9 mouse cellular contexts compared by ENCODE assay signal in the genomic region with DNA sequence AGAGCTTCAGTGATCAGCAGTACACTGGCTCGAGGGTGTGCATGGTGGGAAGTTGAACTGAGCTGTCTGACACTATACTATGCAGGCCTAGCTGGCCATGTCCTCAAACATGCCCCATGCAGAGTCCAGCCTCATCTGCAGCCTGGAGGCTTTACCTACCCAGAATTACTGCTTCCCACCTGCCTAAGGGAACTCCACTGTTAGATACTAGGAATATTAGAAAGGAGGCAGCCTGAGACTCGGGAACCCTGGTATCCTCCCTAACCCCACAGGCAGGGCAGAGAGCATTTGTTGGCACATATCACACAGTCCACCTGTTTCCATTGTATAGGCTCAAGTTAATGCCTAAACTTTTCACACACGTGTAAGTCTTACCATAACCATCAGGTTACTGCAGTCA. TPM values are rescaled to one million over a fixed set of nuclear protein-coding genes. Genes with fewer than 3 reads are reported as not detected.
DNase-seq lines count a peak whose midpoint lies in the region; ATAC-seq lines count a peak whose summit lies in the region.
"Had no signal": no experiment of that assay in that cellular context is flagged by ENCODE, and none has a peak within 500 bp of the region (broad histone marks: within the 10 kb centered on the region; RNA-seq: fewer than 3 reads in every experiment).

No protein-coding gene starts in this region.

- H3K4me2 ChIP-seq in hindbrain, embryonic 11.5 days (replicated peaks; ENCODE audit: low read depth, low read length), result no peak overlapping the region
- no peak overlapping the region for H3K4me2 ChIP-seq in embryonic facial prominence, embryonic 13.5 days
- no peak overlapping the region for H3K4me2 ChIP-seq in hindbrain, embryonic 15.5 days
- no peak overlapping the region for H3K4me2 ChIP-seq in midbrain, embryonic 13.5 days (replicated peaks)

- no peak overlapping the region for H3K27ac ChIP-seq in hindbrain, embryonic 11.5 days (ENCODE audit: low read depth, low read length)
- no peak overlapping the region for H3K27ac ChIP-seq in hindbrain, embryonic 10.5 days
- H3K27ac ChIP-seq in embryonic facial prominence, embryonic 13.5 days, result no peak overlapping the region
- no peak overlapping the region for H3K27ac ChIP-seq in hindbrain, embryonic 15.5 days (replicated peaks)
- H3K27ac ChIP-seq in midbrain, embryonic 13.5 days, result no peak overlapping the region

- H3K36me3 ChIP-seq in hindbrain, embryonic 11.5 days (ENCODE audit: control insufficient read depth, insufficient read depth, low read length), result no peaks in the 10 kb centered on the region
- peaks cover 20% of the 10 kb centered on the region for H3K36me3 ChIP-seq in hindbrain, embryonic 10.5 days
- peaks cover 15% of the 10 kb centered on the region for H3K36me3 ChIP-seq in embryonic facial prominence, embryonic 13.5 days
- H3K36me3 ChIP-seq in hindbrain, embryonic 15.5 days, result peaks cover 6% of the 10 kb centered on the region; the same call in 1 of the 2 replicates
- peaks cover 15% of the 10 kb centered on the region for H3K36me3 ChIP-seq in midbrain, embryonic 13.5 days

- no peaks in the 10 kb centered on the region for H3K9me3 ChIP-seq in hindbrain, embryonic 11.5 days (ENCODE audit: control insufficient read depth, low read length)
- no peaks in the 10 kb centered on the region for H3K9me3 ChIP-seq in hindbrain, embryonic 10.5 days
- H3K9me3 ChIP-seq in embryonic facial prominence, embryonic 13.5 days, result no peaks in the 10 kb centered on the region
- H3K9me3 ChIP-seq in hindbrain, embryonic 15.5 days, result no peaks in the 10 kb centered on the region
- no peaks in the 10 kb centered on the region for H3K9me3 ChIP-seq in midbrain, embryonic 13.5 days

- 53% methylated on average over 3 of the region's 3 CpGs for WGBS in hindbrain, embryonic 11.5 days
- WGBS in hindbrain, embryonic 10.5 days, result 54% methylated on average over 3 of the region's 3 CpGs
- 53% methylated on average over 3 of the region's 3 CpGs for WGBS in embryonic facial prominence, embryonic 13.5 days
- 53% methylated on average over 3 of the region's 3 CpGs for WGBS in hindbrain, embryonic 15.5 days
- WGBS in midbrain, embryonic 13.5 days, result 55% methylated on average over 3 of the region's 3 CpGs

- peak; percentile 50 for ATAC-seq in hindbrain, embryonic 11.5 days (ENCODE audit: low FRiP score)
- ATAC-seq in embryonic facial prominence, embryonic 13.5 days (ENCODE audit: insufficient number of reproducible peaks, insufficient read depth, low FRiP score, low TSS enrichment, low read depth), result 0 out of 2 replicates have a peak, but pooled peaks have one; percentile 1
- peak; percentile 46 for ATAC-seq in hindbrain, embryonic 15.5 days (ENCODE audit: low FRiP score, low read depth)
- ATAC-seq in midbrain, embryonic 13.5 days, result peak; percentile 30

- no peak overlapping the region for H3K4me3 ChIP-seq in hindbrain, embryonic 11.5 days (ENCODE audit: low read depth, low read length)
- H3K4me3 ChIP-seq in hindbrain, embryonic 10.5 days, result no peak overlapping the region
- H3K4me3 ChIP-seq in embryonic facial prominence, embryonic 13.5 days, result no peak overlapping the region
- H3K4me3 ChIP-seq in hindbrain, embryonic 15.5 days, result no peak overlapping the region
- no peak overlapping the region for H3K4me3 ChIP-seq in midbrain, embryonic 13.5 days (replicated peaks)

- no peak overlapping the region for H3K9ac ChIP-seq in hindbrain, embryonic 11.5 days (ENCODE audit: low read depth, low read length)
- no peak overlapping the region for H3K9ac ChIP-seq in embryonic facial prominence, embryonic 13.5 days
- H3K9ac ChIP-seq in hindbrain, embryonic 15.5 days, result no peak overlapping the region
- H3K9ac ChIP-seq in midbrain, embryonic 13.5 days (replicated peaks), result no peak overlapping the region

- no peaks in the 10 kb centered on the region for H3K4me1 ChIP-seq in hindbrain, embryonic 11.5 days (replicated peaks; ENCODE audit: control insufficient read depth, insufficient read depth, low read length)
- H3K4me1 ChIP-seq in hindbrain, embryonic 10.5 days (replicated peaks), result peaks cover 21% of the 10 kb centered on the region
- H3K4me1 ChIP-seq in embryonic facial prominence, embryonic 13.5 days, result peaks cover 14% of the 10 kb centered on the region
- H3K4me1 ChIP-seq in hindbrain, embryonic 15.5 days (replicated peaks), result peaks cover 16% of the 10 kb centered on the region
- peaks cover 20% of the 10 kb centered on the region for H3K4me1 ChIP-seq in midbrain, embryonic 13.5 days (replicated peaks)

- H3K27me3 ChIP-seq in hindbrain, embryonic 11.5 days (ENCODE audit: control insufficient read depth, insufficient read depth, low read length), result no peaks in the 10 kb centered on the region
- peaks cover 9% of the 10 kb centered on the region for H3K27me3 ChIP-seq in hindbrain, embryonic 10.5 days (ENCODE audit: insufficient read depth, poor library complexity, severe bottlenecking)
- H3K27me3 ChIP-seq in embryonic facial prominence, embryonic 13.5 days, result no peaks in the 10 kb centered on the region
- H3K27me3 ChIP-seq in hindbrain, embryonic 15.5 days, result no peaks in the 10 kb centered on the region
- H3K27me3 ChIP-seq in midbrain, embryonic 13.5 days, result peaks cover 7% of the 10 kb centered on the region; the same call in 1 of the 2 replicates
- H3K27me3 ChIP-seq: CH12.LX had no signal

- DNase-seq in hindbrain, embryonic 11.5 days (ENCODE audit: low spot score), result no peak
- DNase-seq in hindbrain, embryonic 10.5 days (ENCODE audit: low spot score), result no peak
- no peak for DNase-seq in spleen, postnatal 36 days (ENCODE audit: low spot score in 2 of 2)
- no peak for DNase-seq in gastrocnemius, adult 8-10 months (ENCODE audit: low spot score in 2 of 2)
- DNase-seq in adrenal gland, adult 8-10 months, result no peak

RNA-seq across cellular contexts. Expression of a gene that starts 0.6 kb away (rescaled TPM):
- 53.5 and 56.8 TPM in 2 replicates for polyA plus RNA-seq in hindbrain, embryonic 11.5 days (2014; fragmentation: Nextera tagmentation; extraction: Ambion mirVana)
- 49.7 and 65.0 TPM in 2 replicates for polyA plus RNA-seq in hindbrain, embryonic 10.5 days (2016; fragmentation: Nextera tagmentation; extraction: Ambion mirVana)
- polyA plus RNA-seq in embryonic facial prominence, embryonic 13.5 days (2015; fragmentation: Nextera tagmentation; extraction: Ambion mirVana), result 53.0 TPM in 2 replicates
- 49.2 and 49.4 TPM in 2 replicates for polyA plus RNA-seq in hindbrain, embryonic 15.5 days (2015; fragmentation: Nextera tagmentation; extraction: Ambion mirVana)
- polyA plus RNA-seq in midbrain, embryonic 13.5 days (2015; fragmentation: Nextera tagmentation; extraction: Ambion mirVana), result 50.6 and 54.2 TPM in 2 replicates
- 10 to 100 TPM; 12.5 to 17.5 (median 15.2) TPM for total RNA-seq in gastrocnemius, adult 8-10 months (2022)
- 10 to 100 TPM; 35.2 to 53.3 (median 42.3) TPM for total RNA-seq in adrenal gland, adult 8-10 months (2022)

RNA-seq across cellular contexts. Expression of a gene that starts 18.7 kb away (rescaled TPM):
- 3.3 and 4.4 TPM in 2 replicates for polyA plus RNA-seq in hindbrain, embryonic 11.5 days (2014; fragmentation: Nextera tagmentation; extraction: Ambion mirVana)
- polyA plus RNA-seq in hindbrain, embryonic 10.5 days (2016; fragmentation: Nextera tagmentation; extraction: Ambion mirVana), result 3.6 and 4.3 TPM in 2 replicates
- 9.7 and 10.0 TPM in 2 replicates for polyA plus RNA-seq in embryonic facial prominence, embryonic 13.5 days (2015; fragmentation: Nextera tagmentation; extraction: Ambion mirVana)
- polyA plus RNA-seq in hindbrain, embryonic 15.5 days (2015; fragmentation: Nextera tagmentation; extraction: Ambion mirVana), result 3.1 and 5.3 TPM in 2 replicates
- 3.5 and 4.5 TPM in 2 replicates for polyA plus RNA-seq in midbrain, embryonic 13.5 days (2015; fragmentation: Nextera tagmentation; extraction: Ambion mirVana)
- 1 to 10 TPM; 5.3 to 8.2 (median 7.0) TPM for total RNA-seq in gastrocnemius, adult 8-10 months (2022)
- 10 to 100 TPM; 47.5 to 55.6 (median 50.7) TPM for total RNA-seq in adrenal gland, adult 8-10 months (2022)
- total RNA-seq: CH12.LX had no signal
